ENCODE assay signal across 7 mouse cellular contexts in the genomic region with DNA sequence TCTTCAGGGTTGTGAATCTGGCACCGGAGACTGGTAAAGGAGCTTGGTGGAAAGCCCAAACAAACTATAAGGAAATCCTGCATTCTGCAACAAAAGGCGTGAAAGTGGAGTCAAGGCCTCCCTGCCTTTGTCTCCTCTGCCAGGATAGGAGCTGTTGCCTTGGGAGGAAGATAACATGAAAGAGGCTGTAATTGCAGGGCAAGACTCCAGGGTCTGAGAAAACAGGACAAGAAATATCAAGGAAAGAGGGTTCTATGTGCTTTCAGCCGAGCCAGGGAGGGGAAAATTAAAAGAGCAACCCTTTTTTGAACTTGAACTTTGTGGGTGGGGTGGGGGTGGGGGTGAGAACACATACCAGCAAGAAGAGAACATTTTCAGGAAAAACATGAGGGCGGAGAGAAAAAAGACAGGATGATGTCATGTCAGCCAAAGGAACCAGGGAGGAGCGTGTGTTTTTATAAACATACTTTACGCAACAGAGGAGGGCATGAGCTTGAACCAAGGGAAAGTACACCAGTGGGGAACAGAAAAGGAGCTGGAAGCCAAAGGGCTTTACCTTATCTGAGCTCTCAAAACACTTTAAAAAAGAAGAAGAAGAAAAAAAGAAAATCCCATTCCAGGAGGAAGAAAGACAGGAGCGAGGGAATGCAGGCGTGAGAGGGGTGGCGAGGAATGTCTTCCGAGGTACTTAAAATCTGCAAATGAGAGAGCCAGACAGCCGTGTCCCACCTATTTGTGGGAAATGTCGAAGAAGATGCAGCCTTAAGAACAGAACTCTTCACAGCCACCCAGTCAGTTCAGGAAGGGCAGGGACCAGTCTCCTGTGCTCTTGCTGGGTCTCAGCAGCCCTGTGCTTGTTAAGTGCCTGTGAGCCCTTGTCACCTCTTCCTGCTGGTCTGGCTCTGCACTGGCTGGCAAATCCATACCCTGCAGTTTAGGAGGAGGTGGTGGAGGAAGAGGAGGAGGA.
DNase-seq lines count a peak whose midpoint lies in the region; ATAC-seq lines count a peak whose summit lies in the region.

No protein-coding gene starts in this region.

- no peaks in the 10 kb centered on the region for H3K9me3 ChIP-seq in midbrain, embryonic 12.5 days

- H3K9ac ChIP-seq in midbrain, embryonic 12.5 days (replicated peaks) = no peak overlapping the region; the same call in 1 of the 2 replicates

- DNase-seq in 416B (ENCODE audit: low read depth) = peak; percentile 73
- DNase-seq in adipocyte (ENCODE audit: low spot score) = peak; percentile 75
- peak; percentile 74 to 79 for DNase-seq in heart, adult 9 months (ENCODE audit: low spot score in 2 of 2)
- peak; percentile 47 for DNase-seq in kidney, postnatal 10 days
- no peak for DNase-seq in urinary bladder, postnatal 10 days (ENCODE audit: low spot score)
- no peak for DNase-seq in layer of hippocampus, postnatal 14 days (ENCODE audit: low spot score in 2 of 2)

- H3K4me3 ChIP-seq in midbrain, embryonic 12.5 days = no peak overlapping the region

- 0 out of 2 replicates have a peak, but pooled peaks have one; percentile 45 for ATAC-seq in midbrain, embryonic 12.5 days (ENCODE audit: low FRiP score, low read depth)

- peak overlapping the region; percentile 81 for H3K27ac ChIP-seq in midbrain, embryonic 12.5 days (replicated peaks)

- no peaks in the 10 kb centered on the region for H3K36me3 ChIP-seq in midbrain, embryonic 12.5 days

- H3K27me3 ChIP-seq in midbrain, embryonic 12.5 days = peaks cover 5% of the 10 kb centered on the region; the same call in 1 of the 2 replicates

- peak overlapping the region; percentile 28 for H3K4me2 ChIP-seq in midbrain, embryonic 12.5 days (replicated peaks)

- 56% methylated on average over 12 of the region's 12 CpGs for WGBS in midbrain, embryonic 12.5 days

- peaks cover 66% of the 10 kb centered on the region for H3K4me1 ChIP-seq in midbrain, embryonic 12.5 days

Comparison
In these comparisons a context has a peak if more than half of its experiments do, and no peak if none do; other contexts are left out.
1. DNase-seq: peak in 416B (single experiment), adipocyte (single experiment), heart, adult 9 months (2 of 2) and kidney, postnatal 10 days (single experiment); none in urinary bladder, postnatal 10 days (single experiment) and layer of hippocampus, postnatal 14 days (0 of 2).